Mouse (Mus musculus): ENCODE results near the gene Ssbp4. TPM values are rescaled to one million over a fixed set of nuclear protein-coding genes. Genes with fewer than 3 reads are reported as not detected.

Gene Ssbp4
- total RNA-seq, 2 experiments from 2014 or later, result 250 to 264 TPM

GRCm38 (mm10) chr8:70558983-70559382, 49.7 kb downstream of the Ssbp4 start:
- no peak for DNase-seq (ENCODE audit: low spot score in 2 of 2)

GRCm38 (mm10) chr8:70558334-70558733, 50.3 kb downstream of the Ssbp4 start:
- no peak for DNase-seq (ENCODE audit: low spot score in 2 of 2)

GRCm38 (mm10) chr8:70555079-70555747, 53.5 kb downstream of the Ssbp4 start:
- no peak for DNase-seq (ENCODE audit: low spot score in 2 of 2)

- DNase-seq (ENCODE audit: low spot score in 2 of 2), result no peak
Measured at GRCm38 (mm10) chr8:70553740-70554139, 54.9 kb downstream of the Ssbp4 start.

GRCm38 (mm10) chr8:70552836-70553235, 55.8 kb downstream of the Ssbp4 start:
- no peak for DNase-seq (ENCODE audit: low spot score in 2 of 2)

- DNase-seq (ENCODE audit: low spot score in 2 of 2), result no peak
Measured at GRCm38 (mm10) chr8:70551558-70552161, 57.0 kb downstream of the Ssbp4 start.

- no peak for DNase-seq (ENCODE audit: low spot score in 2 of 2)
Measured at GRCm38 (mm10) chr8:70549412-70550184, 59.1 kb downstream of the Ssbp4 start.

- no peak for DNase-seq (ENCODE audit: low spot score in 2 of 2)
Measured at GRCm38 (mm10) chr8:70547762-70548161, 60.9 kb downstream of the Ssbp4 start.

Other genes starting within 250 kb of the Ssbp4 start
- gene Comp, start 235.3 kb downstream of the Ssbp4 start, total RNA-seq (2021), result under 1 TPM; 0.30 to 0.33 TPM
- gene Crtc1, start 169.3 kb downstream of the Ssbp4 start, total RNA-seq (2021), result 100 to 1,000 TPM; 152 to 154 TPM
- gene Klhl26, start 131.9 kb downstream of the Ssbp4 start, total RNA-seq (2021), result 10 to 100 TPM; 43.7 to 44.4 TPM
- gene Tmem59l, start 121.5 kb downstream of the Ssbp4 start, total RNA-seq (2021), result 100 to 1,000 TPM; 295 to 296 TPM
- 1 to 10 TPM; 1.5 to 2.8 TPM for gene Crlf1, start 115.7 kb downstream of the Ssbp4 start, total RNA-seq (2021)
- gene Rex1bd, start 102.1 kb downstream of the Ssbp4 start, total RNA-seq (2021), result 100 to 1,000 TPM; 118 to 122 TPM
- gene Uba52, start 98.1 kb downstream of the Ssbp4 start, total RNA-seq (2021), result 100 to 1,000 TPM; 924 to 953 TPM
- 100 to 1,000 TPM; 407 to 421 TPM for gene Fkbp8, start 81.1 kb downstream of the Ssbp4 start, total RNA-seq (2021)
- 10 to 100 TPM; 44.8 to 46.4 TPM for gene Kxd1, start 80.9 kb downstream of the Ssbp4 start, total RNA-seq (2021)
- gene Ell, start 69.4 kb downstream of the Ssbp4 start, total RNA-seq (2021), result 10 to 100 TPM; 19.0 to 21.6 TPM
- 10 to 100 TPM; 50.4 to 60.8 TPM for gene Isyna1, start 14.5 kb downstream of the Ssbp4 start, total RNA-seq (2021)
- gene Lrrc25, start 7.3 kb upstream of the Ssbp4 start, total RNA-seq (2021), result 1 to 10 TPM in 1 of 2 experiments, under 1 TPM in 1; 0.70 to 1.0 TPM
- not detected for gene Gdf15, start 23.6 kb upstream of the Ssbp4 start, total RNA-seq (2021)
- 10 to 100 TPM; 11.6 to 17.9 TPM for gene Pgpep1, start 51.5 kb upstream of the Ssbp4 start, total RNA-seq (2021)
- 10 to 100 TPM; 65.0 to 70.9 TPM for gene Lsm4, start 64.4 kb upstream of the Ssbp4 start, total RNA-seq (2021)
- gene Jund, start 90.1 kb upstream of the Ssbp4 start, total RNA-seq (2021), result 100 to 1,000 TPM; 221 to 289 TPM
- under 1 TPM; 0.09 to 0.16 TPM for gene Iqcn, start 94.6 kb upstream of the Ssbp4 start, total RNA-seq (2021)
- gene Gm3336, start 109.7 kb upstream of the Ssbp4 start, total RNA-seq (2021), result not detected
- 1 to 10 TPM; 1.6 to 3.4 TPM for gene Pde4c, start 114.8 kb upstream of the Ssbp4 start, total RNA-seq (2021)
- gene Rab3a, start 145.8 kb upstream of the Ssbp4 start, total RNA-seq (2021), result 100 to 1,000 TPM; 870 to 892 TPM
- 10 to 100 TPM; 31.3 to 31.4 TPM for gene Mpv17l2, start 152.1 kb upstream of the Ssbp4 start, total RNA-seq (2021)
- 100 to 1,000 TPM; 150 to 153 TPM for gene Pik3r2, start 167.8 kb upstream of the Ssbp4 start, total RNA-seq (2021)
- 100 to 1,000 TPM; 317 to 334 TPM for gene Mast3, start 196.2 kb upstream of the Ssbp4 start, total RNA-seq (2021)
- gene Il12rb1, start 199.6 kb upstream of the Ssbp4 start, total RNA-seq (2021), result under 1 TPM; 0.63 to 0.77 TPM
- 10 to 100 TPM; 12.0 to 13.3 TPM for gene Arrdc2, start 230.8 kb upstream of the Ssbp4 start, total RNA-seq (2021)

Measured in left cerebral cortex, adult 18-20 months (tissue).